Mouse (Mus musculus) liver, adult 2 months (tissue): ENCODE data around the gene Gpd2. TPM values are rescaled to one million over a fixed set of nuclear protein-coding genes. Genes with fewer than 3 reads are reported as not detected.

Source experiments
- DNase-seq: peaks from one replicate; pipeline ENCODE4 v3.0.0-alpha.2; 2011; ENCODE audit warnings: low read depth, low spot score; ENCODE audit errors: extremely low read depth
- H3K27ac ChIP-seq: fragments of 200-500 bp; replicated peaks from 2 replicates; pipeline ENCODE4 v1.5.1; 2012; ENCODE audit warnings: low read depth, mild to moderate bottlenecking, control low read depth, inconsistent platforms, low read length; ENCODE audit not compliant: insufficient read depth
- H3K27me3 ChIP-seq: fragments of 200-500 bp; 2 replicates; pipeline ENCODE4 v1.6.1; 2012; ENCODE audit warnings: mild to moderate bottlenecking, moderate library complexity, low read length, inconsistent platforms; ENCODE audit not compliant: control insufficient read depth, insufficient read depth
- H3K36me3 ChIP-seq: fragments of 200-500 bp; 2 replicates; pipeline ENCODE4 v1.6.1; 2012; ENCODE audit warnings: low read length, inconsistent platforms; ENCODE audit not compliant: control insufficient read depth, insufficient read depth
- H3K4me1 ChIP-seq: fragments of 200-500 bp; 2 replicates; pipeline ENCODE4 v1.6.1; 2011; ENCODE audit warnings: low read length; ENCODE audit not compliant: control insufficient read depth, insufficient read depth
- H3K4me3 ChIP-seq: fragments of 200-500 bp; 2 replicates; pipeline ENCODE4 v1.5.1; 2011; ENCODE audit warnings: low read depth, mild to moderate bottlenecking, control low read depth, low read length, moderate library complexity; ENCODE audit not compliant: insufficient read depth
- H3K79me2 ChIP-seq: fragments of 200-500 bp; 2 replicates; pipeline ENCODE4 v1.6.1; 2012; ENCODE audit warnings: inconsistent platforms, mild to moderate bottlenecking, low read length, moderate library complexity; ENCODE audit not compliant: control insufficient read depth, insufficient read depth
- H3K9ac ChIP-seq: fragments of 200-500 bp; 2 replicates; pipeline ENCODE4 v1.6.1; 2012; ENCODE audit warnings: low read depth, mild to moderate bottlenecking, control low read depth, inconsistent platforms, low read length
- CTCF ChIP-seq: fragments of 200-500 bp; IDR thresholded peaks from 2 replicates; pipeline ENCODE4 v1.5.1; 2011; ENCODE audit warnings: low read depth, low read length, control low read depth
- POLR2A ChIP-seq: fragments of 200-500 bp; IDR thresholded peaks from 2 replicates; pipeline ENCODE4 v1.6.1; 2011; ENCODE audit warnings: low read length, control low read depth; ENCODE audit not compliant: insufficient read depth; ENCODE audit errors: extremely low read depth
- WGBS: fragments of 180-500 bp; shearing (Covaris S2); methylation state at CpG from one replicate; pipeline ENCODE4 v1.1.7; 2018; 5-methylcytosine and 5-hydroxymethylcytosine counted together
- polyA plus RNA-seq: library from polyadenylated mRNA; depleted of rRNA; stranded (reverse); fragments of >200 nt; gene quantifications from 2 replicates; pipeline ENCODE4 v1.2.3, GENCODE M21; 2012
- total RNA-seq: library from RNA; depleted of rRNA; stranded (reverse); fragments of >200 nt; gene quantifications from 2 replicates; pipeline ENCODE4 v1.2.3, GENCODE M21; 2014

Gpd2 gene
- total and polyA plus RNA-seq, 2 experiments: 7.1 to 12.3 TPM

GRCm38 (mm10) chr2:57316055-57316454 is 78.6 kb downstream of the Gpd2 start:
- no peaks in the 10 kb centered on the region for H3K4me1 ChIP-seq
- DNase-seq: peak; percentile 35
- H3K4me3 ChIP-seq: no peak overlapping the region
- peaks cover 3% of the 10 kb centered on the region; the same call in 1 of the 2 replicates for H3K36me3 ChIP-seq
- peaks cover 5% of the 10 kb centered on the region; the same call in 1 of the 2 replicates for H3K79me2 ChIP-seq
- H3K27ac ChIP-seq: no peak overlapping the region
- no peaks in the 10 kb centered on the region for H3K27me3 ChIP-seq
- TF ChIP-seq CTCF (peak; percentile 49), POLR2A (no peak)
- WGBS: 47% methylated on average over 2 of the region's 2 CpGs
- no peak overlapping the region for H3K9ac ChIP-seq

GRCm38 (mm10) chr2:57318336-57318735 is 80.9 kb downstream of the Gpd2 start:
- 88% methylated on average over 3 of the region's 3 CpGs for WGBS
- peaks cover 5% of the 10 kb centered on the region; the same call in 1 of the 2 replicates for H3K79me2 ChIP-seq
- H3K4me1 ChIP-seq: no peaks in the 10 kb centered on the region
- no peak overlapping the region for H3K27ac ChIP-seq
- H3K4me3 ChIP-seq: no peak overlapping the region
- peaks cover 1% of the 10 kb centered on the region; the same call in 1 of the 2 replicates for H3K36me3 ChIP-seq
- no peak for DNase-seq
- no peaks in the 10 kb centered on the region for H3K27me3 ChIP-seq
- TF ChIP-seq POLR2A (no peak), CTCF (no peak)
- no peak overlapping the region for H3K9ac ChIP-seq

GRCm38 (mm10) chr2:57326091-57326490 is 88.7 kb downstream of the Gpd2 start:
- Histone ChIP-seq H3K27me3 (no peaks in the 10 kb centered on the region), H3K36me3 (no peaks in the 10 kb centered on the region), H3K4me1 (no peaks in the 10 kb centered on the region), H3K79me2 (no peaks in the 10 kb centered on the region), H3K9ac (no peak overlapping the region), H3K27ac (no peak overlapping the region), H3K4me3 (no peak overlapping the region)
- 98% methylated on average over 8 of the region's 8 CpGs for WGBS
- TF ChIP-seq CTCF: no peak
- TF ChIP-seq POLR2A: no peak
- no peak for DNase-seq

DNA sequence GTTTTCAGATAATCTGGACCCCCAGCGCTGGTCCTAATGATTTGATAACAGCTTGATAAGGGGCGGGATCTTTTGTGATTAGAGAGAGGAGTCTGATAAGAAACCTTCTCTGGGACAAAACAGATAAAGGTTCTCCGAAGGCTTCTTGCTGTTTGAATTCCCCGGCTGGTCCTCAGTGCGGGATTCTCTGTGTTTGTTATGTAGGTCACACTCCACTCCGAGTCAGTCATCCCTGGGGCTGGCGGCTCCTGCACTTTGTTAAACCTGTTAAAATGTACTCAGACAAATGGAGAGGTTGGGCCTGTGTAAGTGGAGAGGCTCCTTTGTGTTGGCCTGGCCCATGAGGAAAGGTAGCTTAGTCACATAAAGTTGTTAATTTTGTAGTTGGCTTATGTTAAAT is 91.9 kb downstream of the Gpd2 start:
- WGBS: 78% methylated on average over 7 of the region's 7 CpGs

GRCm38 (mm10) chr2:57330812-57331211 is 93.4 kb downstream of the Gpd2 start:
- Histone ChIP-seq H3K4me3 (no peak overlapping the region), H3K4me1 (peaks cover 8% of the 10 kb centered on the region; the same call in 1 of the 2 replicates), H3K27me3 (no peaks in the 10 kb centered on the region), H3K36me3 (no peaks in the 10 kb centered on the region), H3K27ac (no peak overlapping the region), H3K79me2 (no peaks in the 10 kb centered on the region), H3K9ac (no peak overlapping the region)
- DNase-seq: no peak
- WGBS: 72% methylated on average over 3 of the region's 3 CpGs
- no peak for TF ChIP-seq POLR2A
- no peak for TF ChIP-seq CTCF

More for the DNA sequence above, 91.9 kb downstream of the Gpd2 start:
- TF ChIP-seq CTCF: no peak
- TF ChIP-seq POLR2A: no peak
- DNase-seq: no peak
- Histone ChIP-seq H3K4me1 (peaks cover 8% of the 10 kb centered on the region; the same call in 1 of the 2 replicates), H3K27ac (no peak overlapping the region), H3K27me3 (no peaks in the 10 kb centered on the region), H3K36me3 (no peaks in the 10 kb centered on the region), H3K9ac (no peak overlapping the region), H3K79me2 (no peaks in the 10 kb centered on the region), H3K4me3 (no peak overlapping the region)

- 85% methylated on average over 8 of the region's 8 CpGs for WGBS
- no peak for TF ChIP-seq CTCF
- TF ChIP-seq POLR2A: no peak
- H3K27ac ChIP-seq: no peak overlapping the region
Observed at GRCm38 (mm10) chr2:57331266-57331665, 93.8 kb downstream of the Gpd2 start.

More at GRCm38 (mm10) chr2:57331266-57331665, 93.8 kb downstream of the Gpd2 start:
- H3K79me2 ChIP-seq: no peaks in the 10 kb centered on the region
- no peak overlapping the region for H3K4me3 ChIP-seq
- no peaks in the 10 kb centered on the region for H3K36me3 ChIP-seq
- H3K27me3 ChIP-seq: no peaks in the 10 kb centered on the region
- H3K9ac ChIP-seq: no peak overlapping the region
- DNase-seq: no peak
- peaks cover 8% of the 10 kb centered on the region; the same call in 1 of the 2 replicates for H3K4me1 ChIP-seq
